Mouse (Mus musculus): ENCODE results near the gene Hist1h4f. TPM values are rescaled to one million over a fixed set of nuclear protein-coding genes. Genes with fewer than 3 reads are reported as not detected.

Gene Hist1h4f
- polyA plus RNA-seq, 1 experiment from 2014 or later: 1.1 TPM

GRCm38 (mm10) chr13:23513517-23513916 lies 37.9 kb downstream of the Hist1h4f start:
- Histone ChIP-seq H3K9me3 (ENCODE audit: control insufficient read depth, low read length) (no peaks in the 10 kb centered on the region), H3K36me3 (ENCODE audit: control insufficient read depth, insufficient read depth, low read length) (no peaks in the 10 kb centered on the region), H3K4me1 (ENCODE audit: control insufficient read depth, insufficient read depth, low read length) (peaks cover 7% of the 10 kb centered on the region; the same call in 1 of the 2 replicates), H3K4me3 (ENCODE audit: low read length) (no peak overlapping the region), H3K9ac (ENCODE audit: low read depth, low read length) (no peak overlapping the region), H3K27ac (ENCODE audit: low read depth, low read length) (no peak overlapping the region), H3K27me3 (ENCODE audit: control insufficient read depth, insufficient read depth, low read length) (no peaks in the 10 kb centered on the region), H3K4me2 (replicated peaks; ENCODE audit: low read depth, low read length) (no peak overlapping the region)
- ATAC-seq (ENCODE audit: low FRiP score, low TSS enrichment): no peak
- WGBS: 82% methylated on average over 1 of the region's 1 CpGs

- no peak for ATAC-seq (ENCODE audit: low FRiP score, low TSS enrichment)
- H3K4me2 ChIP-seq (replicated peaks; ENCODE audit: low read depth, low read length): no peak overlapping the region
- no peak overlapping the region for H3K9ac ChIP-seq (ENCODE audit: low read depth, low read length)
- 22% methylated on average over 1 of the region's 1 CpGs for WGBS
- H3K27me3 ChIP-seq (ENCODE audit: control insufficient read depth, insufficient read depth, low read length): no peaks in the 10 kb centered on the region
- H3K9me3 ChIP-seq (ENCODE audit: control insufficient read depth, low read length): no peaks in the 10 kb centered on the region
- H3K36me3 ChIP-seq (ENCODE audit: control insufficient read depth, insufficient read depth, low read length): no peaks in the 10 kb centered on the region
- no peak overlapping the region for H3K27ac ChIP-seq (ENCODE audit: low read depth, low read length)
- peaks cover 14% of the 10 kb centered on the region for H3K4me1 ChIP-seq (ENCODE audit: control insufficient read depth, insufficient read depth, low read length)
- H3K4me3 ChIP-seq (ENCODE audit: low read length): no peak overlapping the region
Measured at GRCm38 (mm10) chr13:23510127-23510526, 41.3 kb downstream of the Hist1h4f start.

- no peaks in the 10 kb centered on the region for H3K36me3 ChIP-seq (ENCODE audit: control insufficient read depth, insufficient read depth, low read length)
- H3K4me1 ChIP-seq (ENCODE audit: control insufficient read depth, insufficient read depth, low read length): peaks cover 18% of the 10 kb centered on the region
- H3K9ac ChIP-seq (ENCODE audit: low read depth, low read length): no peak overlapping the region
- no peak overlapping the region for H3K27ac ChIP-seq (ENCODE audit: low read depth, low read length)
- H3K4me2 ChIP-seq (replicated peaks; ENCODE audit: low read depth, low read length): peak overlapping the region; percentile 21
- ATAC-seq (ENCODE audit: low FRiP score, low TSS enrichment): peak; percentile 50; the same call in 1 of the 2 replicates
- H3K4me3 ChIP-seq (ENCODE audit: low read length): peak overlapping the region; percentile 14; the same call in 1 of the 2 replicates
- H3K9me3 ChIP-seq (ENCODE audit: control insufficient read depth, low read length): no peaks in the 10 kb centered on the region
- 18% methylated on average over 14 of the region's 14 CpGs for WGBS
- no peaks in the 10 kb centered on the region for H3K27me3 ChIP-seq (ENCODE audit: control insufficient read depth, insufficient read depth, low read length)
Measured at GRCm38 (mm10) chr13:23506819-23507515, 44.5 kb downstream of the Hist1h4f start.

- Histone ChIP-seq H3K27ac (ENCODE audit: low read depth, low read length) (no peak overlapping the region), H3K36me3 (ENCODE audit: control insufficient read depth, insufficient read depth, low read length) (no peaks in the 10 kb centered on the region), H3K4me3 (ENCODE audit: low read length) (peak overlapping the region; percentile 31), H3K9me3 (ENCODE audit: control insufficient read depth, low read length) (no peaks in the 10 kb centered on the region), H3K4me1 (ENCODE audit: control insufficient read depth, insufficient read depth, low read length) (peaks cover 23% of the 10 kb centered on the region), H3K9ac (ENCODE audit: low read depth, low read length) (no peak overlapping the region), H3K27me3 (ENCODE audit: control insufficient read depth, insufficient read depth, low read length) (no peaks in the 10 kb centered on the region), H3K4me2 (replicated peaks; ENCODE audit: low read depth, low read length) (peak overlapping the region; percentile 52)
- no peak for ATAC-seq (ENCODE audit: low FRiP score, low TSS enrichment)
- 6% methylated on average over 13 of the region's 13 CpGs for WGBS
Measured at GRCm38 (mm10) chr13:23506351-23506750, 45.1 kb downstream of the Hist1h4f start.

GRCm38 (mm10) chr13:23505662-23506345 lies 45.6 kb downstream of the Hist1h4f start:
- H3K27me3 ChIP-seq (ENCODE audit: control insufficient read depth, insufficient read depth, low read length): no peaks in the 10 kb centered on the region
- H3K9me3 ChIP-seq (ENCODE audit: control insufficient read depth, low read length): no peaks in the 10 kb centered on the region
- H3K36me3 ChIP-seq (ENCODE audit: control insufficient read depth, insufficient read depth, low read length): no peaks in the 10 kb centered on the region
- H3K4me3 ChIP-seq (ENCODE audit: low read length): peak overlapping the region; percentile 31
- WGBS: 7% methylated on average over 14 of the region's 14 CpGs
- H3K27ac ChIP-seq (ENCODE audit: low read depth, low read length): 0 out of 2 replicates have a peak overlapping the region, but pooled peaks have one; percentile 8
- peak overlapping the region; percentile 38; the same call in 1 of the 2 replicates for H3K9ac ChIP-seq (ENCODE audit: low read depth, low read length)
- 0 out of 2 replicates have a peak, but pooled peaks have one; percentile 28 for ATAC-seq (ENCODE audit: low FRiP score, low TSS enrichment)
- H3K4me2 ChIP-seq (replicated peaks; ENCODE audit: low read depth, low read length): peak overlapping the region; percentile 52
- peaks cover 23% of the 10 kb centered on the region for H3K4me1 ChIP-seq (ENCODE audit: control insufficient read depth, insufficient read depth, low read length)

- H3K4me3 ChIP-seq (ENCODE audit: low read length): no peak overlapping the region
- no peak overlapping the region for H3K27ac ChIP-seq (ENCODE audit: low read depth, low read length)
- no peak for ATAC-seq (ENCODE audit: low FRiP score, low TSS enrichment)
- no peaks in the 10 kb centered on the region for H3K36me3 ChIP-seq (ENCODE audit: control insufficient read depth, insufficient read depth, low read length)
- no peak overlapping the region for H3K9ac ChIP-seq (ENCODE audit: low read depth, low read length)
- H3K27me3 ChIP-seq (ENCODE audit: control insufficient read depth, insufficient read depth, low read length): no peaks in the 10 kb centered on the region
- WGBS: 1% methylated on average over 9 of the region's 9 CpGs
- peak overlapping the region; percentile 24; the same call in 1 of the 2 replicates for H3K4me2 ChIP-seq (replicated peaks; ENCODE audit: low read depth, low read length)
- peaks cover 19% of the 10 kb centered on the region for H3K4me1 ChIP-seq (ENCODE audit: control insufficient read depth, insufficient read depth, low read length)
- H3K9me3 ChIP-seq (ENCODE audit: control insufficient read depth, low read length): no peaks in the 10 kb centered on the region
Measured at GRCm38 (mm10) chr13:23503797-23504196, 47.7 kb downstream of the Hist1h4f start.

GRCm38 (mm10) chr13:23502916-23503315 lies 48.5 kb downstream of the Hist1h4f start:
- 42% methylated on average over 4 of the region's 4 CpGs for WGBS
- Histone ChIP-seq H3K4me1 (ENCODE audit: control insufficient read depth, insufficient read depth, low read length) (peaks cover 22% of the 10 kb centered on the region), H3K9me3 (ENCODE audit: control insufficient read depth, low read length) (no peaks in the 10 kb centered on the region), H3K36me3 (ENCODE audit: control insufficient read depth, insufficient read depth, low read length) (no peaks in the 10 kb centered on the region), H3K9ac (ENCODE audit: low read depth, low read length) (no peak overlapping the region), H3K4me3 (ENCODE audit: low read length) (no peak overlapping the region), H3K27ac (ENCODE audit: low read depth, low read length) (no peak overlapping the region), H3K4me2 (replicated peaks; ENCODE audit: low read depth, low read length) (no peak overlapping the region), H3K27me3 (ENCODE audit: control insufficient read depth, insufficient read depth, low read length) (no peaks in the 10 kb centered on the region)
- ATAC-seq (ENCODE audit: low FRiP score, low TSS enrichment): no peak

GRCm38 (mm10) chr13:23502031-23502567 lies 49.3 kb downstream of the Hist1h4f start:
- Histone ChIP-seq H3K27ac (ENCODE audit: low read depth, low read length) (no peak overlapping the region), H3K4me2 (replicated peaks; ENCODE audit: low read depth, low read length) (peak overlapping the region; percentile 34), H3K4me3 (ENCODE audit: low read length) (peak overlapping the region; percentile 28; the same call in 1 of the 2 replicates)

More at GRCm38 (mm10) chr13:23502031-23502567, 49.3 kb downstream of the Hist1h4f start:
- H3K36me3 ChIP-seq (ENCODE audit: control insufficient read depth, insufficient read depth, low read length): no peaks in the 10 kb centered on the region
- H3K9me3 ChIP-seq (ENCODE audit: control insufficient read depth, low read length): no peaks in the 10 kb centered on the region
- no peaks in the 10 kb centered on the region for H3K27me3 ChIP-seq (ENCODE audit: control insufficient read depth, insufficient read depth, low read length)
- no peak overlapping the region for H3K9ac ChIP-seq (ENCODE audit: low read depth, low read length)
- 31% methylated on average over 9 of the region's 9 CpGs for WGBS
- H3K4me1 ChIP-seq (ENCODE audit: control insufficient read depth, insufficient read depth, low read length): peaks cover 25% of the 10 kb centered on the region
- ATAC-seq (ENCODE audit: low FRiP score, low TSS enrichment): no peak

All from kidney, embryonic 14.5 days (tissue).